Mouse (Mus musculus): ENCODE results near the gene Ddx18. TPM values are rescaled to one million over a fixed set of nuclear protein-coding genes. Genes with fewer than 3 reads are reported as not detected.

Ddx18 gene
- polyA plus RNA-seq, 1 experiment from 2014 or later = 42.5 TPM

- Histone ChIP-seq H3K4me2 (no peak overlapping the region), H3K4me1 (replicated peaks) (no peaks in the 10 kb centered on the region), H3K27me3 (no peaks in the 10 kb centered on the region), H3K27ac (replicated peaks) (no peak overlapping the region), H3K4me3 (no peak overlapping the region), H3K36me3 (0 out of 2 replicates have a peak, but pooled peaks cover 3% of the 10 kb centered on the region), H3K9ac (no peak overlapping the region), H3K9me3 (no peaks in the 10 kb centered on the region)
- WGBS = 94% methylated on average over 2 of the region's 2 CpGs
- no peak for ATAC-seq (ENCODE audit: low read depth)
These were observed 55.8 kb downstream of the Ddx18 start for GRCm38 (mm10) chr1:121511966-121512365.

DNA sequence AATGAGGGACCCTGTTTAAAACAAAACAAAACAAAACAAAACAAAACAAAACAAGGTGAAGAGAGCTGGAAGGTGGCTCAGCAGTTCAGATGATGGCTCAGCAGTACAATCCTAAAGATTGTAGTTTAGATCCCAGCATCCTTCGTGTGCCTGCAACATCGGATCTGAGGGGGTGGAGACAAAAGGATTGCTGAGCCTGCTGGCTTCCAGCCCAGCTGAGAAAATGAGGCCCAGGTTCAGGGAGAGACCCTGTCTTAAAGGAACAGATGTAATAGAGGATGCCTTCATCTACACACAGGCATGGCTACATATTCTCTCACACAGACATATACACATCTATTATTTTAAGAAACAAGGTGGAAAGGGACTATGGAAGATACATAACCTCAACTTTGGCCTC, 56.6 kb downstream of the Ddx18 start:
- no peak overlapping the region for H3K9ac ChIP-seq
- H3K9me3 ChIP-seq = no peaks in the 10 kb centered on the region
- H3K4me2 ChIP-seq = no peak overlapping the region
- H3K4me3 ChIP-seq = no peak overlapping the region
- no peak overlapping the region for H3K27ac ChIP-seq (replicated peaks)
- WGBS = 66% methylated on average over 2 of the region's 2 CpGs
- ATAC-seq (ENCODE audit: low read depth) = no peak
- no peaks in the 10 kb centered on the region for H3K27me3 ChIP-seq
- no peaks in the 10 kb centered on the region for H3K4me1 ChIP-seq (replicated peaks)
- 0 out of 2 replicates have a peak, but pooled peaks cover 3% of the 10 kb centered on the region for H3K36me3 ChIP-seq

GRCm38 (mm10) chr1:121510420-121511140, 57.2 kb downstream of the Ddx18 start:
- no peak for ATAC-seq (ENCODE audit: low read depth)
- Histone ChIP-seq H3K9ac (no peak overlapping the region), H3K27me3 (no peaks in the 10 kb centered on the region), H3K4me1 (replicated peaks) (no peaks in the 10 kb centered on the region), H3K27ac (replicated peaks) (no peak overlapping the region), H3K9me3 (no peaks in the 10 kb centered on the region), H3K4me3 (no peak overlapping the region), H3K4me2 (no peak overlapping the region), H3K36me3 (0 out of 2 replicates have a peak, but pooled peaks cover 3% of the 10 kb centered on the region)
- 87% methylated on average over 19 of the region's 19 CpGs for WGBS

DNA sequence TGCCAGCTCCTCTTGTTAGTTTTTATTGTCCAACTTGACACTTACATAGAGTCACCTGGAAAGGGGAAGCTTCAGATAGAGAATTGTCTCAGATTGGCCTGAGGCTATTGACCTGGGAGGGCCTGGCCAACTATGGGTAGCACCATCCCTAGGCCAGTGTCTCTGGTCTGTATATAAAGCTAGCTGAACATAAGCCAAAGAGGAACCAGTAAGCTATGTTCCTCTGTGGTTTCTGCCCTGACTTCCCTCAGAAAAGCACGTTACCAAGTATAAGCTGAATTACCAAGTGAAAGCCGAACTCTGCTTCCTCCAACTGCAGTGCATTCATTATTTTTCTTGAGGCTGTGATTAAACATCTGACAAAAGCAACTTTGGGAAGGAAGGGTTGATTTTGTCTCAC, 59.1 kb downstream of the Ddx18 start:
- no peak overlapping the region for H3K4me3 ChIP-seq
- no peak for ATAC-seq (ENCODE audit: low read depth)
- peaks cover 10% of the 10 kb centered on the region for H3K36me3 ChIP-seq
- no peak overlapping the region for H3K9ac ChIP-seq
- H3K27me3 ChIP-seq = no peaks in the 10 kb centered on the region
- no peak overlapping the region for H3K27ac ChIP-seq (replicated peaks)
- no peaks in the 10 kb centered on the region for H3K9me3 ChIP-seq
- WGBS = 88% methylated on average over 2 of the region's 2 CpGs
- no peaks in the 10 kb centered on the region for H3K4me1 ChIP-seq (replicated peaks)
- no peak overlapping the region for H3K4me2 ChIP-seq

Other genes with a start within 250 kb of the Ddx18 start
- 42.4 and 48.6 TPM in 2 replicates for gene Insig2, start 235.4 kb downstream of the Ddx18 start, polyA plus RNA-seq (2015; fragmentation: Nextera tagmentation; extraction: Ambion mirVana)
- gene Ccdc93, start 136.9 kb downstream of the Ddx18 start, polyA plus RNA-seq (2015; fragmentation: Nextera tagmentation; extraction: Ambion mirVana) = 9.3 and 11.6 TPM in 2 replicates
- gene Htr5b, start 39.5 kb downstream of the Ddx18 start, polyA plus RNA-seq (2015; fragmentation: Nextera tagmentation; extraction: Ambion mirVana) = 0.13 and 0.50 TPM in 2 replicates

Measured in neural tube, embryonic 13.5 days (tissue).